Mouse (Mus musculus): ENCODE data around the gene Echs1.

Echs1 gene

DNA sequence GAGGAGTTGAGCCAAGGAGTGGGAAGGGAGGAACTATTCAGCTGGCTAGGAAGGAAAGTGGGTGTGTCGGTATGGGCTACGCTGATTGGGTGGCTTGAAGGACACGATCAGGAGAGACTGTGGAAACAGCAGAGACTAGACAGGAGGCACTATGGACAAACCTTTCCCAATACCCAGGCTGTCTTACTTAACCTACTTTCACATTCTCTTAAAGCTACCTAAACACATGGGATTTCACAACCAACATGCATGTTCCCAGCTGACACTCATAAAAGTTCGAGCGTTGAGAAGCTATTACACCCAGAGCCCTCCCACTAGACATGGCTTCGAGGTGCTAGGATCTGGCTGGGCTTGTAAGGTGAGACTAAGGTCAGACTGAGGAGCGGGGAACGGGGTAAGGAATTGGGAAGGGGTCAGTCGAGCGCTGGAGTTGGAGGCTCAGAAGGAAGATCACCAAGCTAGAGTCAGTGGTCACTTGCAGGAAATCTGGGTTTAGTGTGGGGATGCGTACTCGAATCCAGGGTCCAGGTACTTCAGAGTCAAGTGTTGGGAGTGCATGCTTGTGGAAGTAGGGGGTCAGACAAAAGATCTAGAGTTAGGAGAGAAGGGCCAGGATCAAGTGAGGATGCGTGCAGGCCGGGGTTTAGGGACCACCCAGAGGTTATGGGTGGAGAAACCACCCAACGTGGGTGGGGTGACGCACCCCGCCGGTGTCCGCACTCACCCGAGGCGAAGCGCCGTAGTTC lies 520 bp downstream of the Echs1 start, which contains the start of gene Paox:
Gene Paox (plus strand): TSS at position 217 of the 746 bp plus-strand sequence.
- peak; percentile 56 to 75 for DNase-seq

DNA sequence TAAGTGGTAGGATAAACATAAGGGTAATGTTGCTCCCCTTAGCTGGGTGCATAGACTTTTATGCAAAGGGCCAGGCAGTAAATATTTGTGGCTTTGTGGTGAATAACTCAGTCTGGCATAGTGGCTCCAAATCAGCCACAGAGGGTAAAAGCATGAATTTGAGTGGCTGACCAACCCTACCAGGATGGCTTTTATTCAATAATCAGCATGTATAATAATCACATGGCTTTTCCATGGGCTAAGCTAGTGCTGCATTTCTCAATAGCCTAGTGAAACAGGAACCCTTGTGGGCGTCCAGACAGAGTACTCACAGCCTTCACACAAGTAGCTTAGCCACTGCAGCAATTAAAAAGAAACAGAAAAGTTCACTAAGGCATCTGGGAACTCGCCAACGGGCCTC lies 4.3 kb downstream of the Echs1 start:
- DNase-seq: no peak

DNA sequence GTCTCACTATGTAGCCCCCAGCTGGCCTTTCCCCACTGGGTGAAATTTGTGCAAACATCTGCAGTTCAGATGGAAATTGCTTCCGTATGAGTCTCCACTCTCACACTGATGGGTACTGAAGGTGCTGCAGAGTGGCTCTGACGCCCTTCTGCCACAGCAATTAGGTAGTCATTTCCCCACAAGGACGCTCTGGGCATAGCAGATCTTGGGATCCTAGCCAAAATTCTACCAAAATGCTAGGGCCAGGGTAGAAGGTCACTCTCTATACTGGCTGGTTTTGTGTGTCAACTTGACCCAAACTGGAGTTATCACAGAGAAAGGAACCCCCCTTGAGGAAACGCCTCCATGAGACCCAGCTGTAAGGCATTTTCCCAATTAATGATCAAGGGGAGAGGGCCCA lies 12.3 kb downstream of the Echs1 start:
- no peak for DNase-seq

DNA sequence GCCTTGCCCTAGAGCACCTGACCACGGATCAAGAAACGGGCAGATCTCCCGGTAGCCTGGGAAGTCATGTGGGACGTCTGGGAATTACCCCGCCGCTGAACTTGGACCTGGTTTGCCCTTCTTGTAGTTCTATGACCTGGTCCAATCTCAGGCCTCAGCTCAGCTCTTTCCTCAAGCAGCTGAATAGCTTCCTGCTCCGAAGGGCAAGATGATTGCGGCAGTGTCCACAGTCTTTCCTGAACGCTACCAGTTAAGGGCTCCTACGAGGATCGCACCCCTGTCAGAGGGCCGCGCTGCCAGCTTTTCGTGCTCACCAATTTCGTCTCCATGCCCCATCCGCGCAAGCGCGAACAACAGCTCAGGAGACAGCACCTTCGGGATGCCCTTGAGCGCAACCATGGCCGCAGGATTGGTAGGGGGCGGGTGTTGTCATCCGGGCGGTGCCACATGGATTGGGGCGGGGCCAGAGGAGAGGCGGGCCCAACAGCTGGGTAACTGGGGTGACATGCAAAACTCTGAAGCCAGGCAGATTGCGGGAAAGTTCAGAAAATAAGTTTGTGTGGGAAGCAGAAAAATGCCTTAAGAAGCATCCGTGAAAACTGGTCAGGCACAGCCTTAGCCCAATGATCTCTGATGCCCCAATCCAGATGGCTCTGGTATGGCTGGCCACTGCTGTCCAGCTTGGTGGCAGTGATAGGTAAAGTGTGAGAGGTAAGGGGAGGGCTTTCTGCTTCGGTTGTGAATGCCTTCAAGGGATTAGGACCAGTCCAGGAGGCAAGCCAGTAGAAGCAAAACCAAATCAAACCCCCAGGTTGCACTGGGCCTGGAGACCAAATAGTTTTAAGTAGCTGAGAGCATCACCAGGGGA lies 14.0 kb downstream of the Echs1 start, which contains the start of gene Fuom:
Gene Fuom (minus strand): TSS at position 449 of the 868 bp plus-strand sequence.
- DNase-seq: peak; percentile 89 to 92

DNA sequence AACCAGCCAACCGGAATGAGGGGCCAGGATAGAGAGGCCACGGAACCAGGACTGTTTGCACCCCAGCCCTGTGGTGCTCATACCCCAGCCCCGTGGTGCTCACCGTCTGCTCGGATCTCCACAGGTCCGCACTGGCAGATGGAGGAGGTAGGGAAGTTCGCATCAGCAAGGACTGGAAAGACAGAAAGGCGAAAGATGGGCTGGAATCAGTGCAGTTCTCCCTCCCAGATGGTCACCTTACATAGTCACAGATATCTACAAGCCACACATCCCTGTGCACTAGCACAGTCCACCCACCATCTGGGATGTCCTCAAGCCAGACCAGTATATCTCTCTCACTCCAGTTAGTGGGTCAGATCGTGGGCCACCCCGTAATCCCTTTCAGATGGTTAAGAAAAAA lies 14.8 kb downstream of the Echs1 start:
- no peak for DNase-seq

DNA sequence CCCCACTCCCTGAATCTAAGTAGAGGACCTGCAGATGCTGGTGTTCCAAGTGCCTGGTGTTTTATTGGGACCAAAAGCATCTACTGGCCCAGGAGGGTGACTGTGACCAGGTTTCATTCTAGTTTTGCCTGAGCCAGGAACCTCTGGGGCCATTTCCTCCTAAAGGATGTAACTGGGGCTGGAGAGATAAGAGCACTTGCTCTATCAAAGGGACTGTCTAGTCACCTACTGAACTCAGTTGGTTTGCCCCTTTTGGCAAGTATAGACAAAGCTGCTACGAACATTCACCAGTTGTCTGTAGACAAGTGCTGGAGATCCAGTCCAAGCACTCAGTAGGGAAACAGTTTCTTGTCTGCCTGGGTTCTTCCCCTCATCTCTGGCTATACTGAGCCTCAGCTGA lies 17.8 kb downstream of the Echs1 start:
- no peak for DNase-seq

DNA sequence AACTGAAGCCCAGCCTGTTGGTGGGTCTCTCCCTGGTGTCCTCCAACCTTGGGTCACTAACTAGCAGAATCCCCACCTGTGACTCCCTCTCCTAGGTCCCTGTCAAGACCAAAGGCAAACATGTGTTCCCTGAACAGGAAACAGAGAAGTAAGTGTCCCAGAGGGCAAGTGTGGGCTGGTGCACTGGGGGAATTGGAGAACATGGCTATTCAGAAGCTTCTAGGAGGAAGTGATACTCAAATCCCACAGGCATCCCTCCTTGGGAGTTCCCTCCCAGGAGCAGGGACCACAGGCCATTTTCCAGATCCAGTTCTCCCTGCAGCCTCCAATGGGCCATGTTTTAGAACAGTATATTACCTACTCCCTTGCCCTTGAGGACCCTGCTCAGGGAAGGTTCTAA lies 20.2 kb downstream of the Echs1 start:
- DNase-seq: no peak

DNA sequence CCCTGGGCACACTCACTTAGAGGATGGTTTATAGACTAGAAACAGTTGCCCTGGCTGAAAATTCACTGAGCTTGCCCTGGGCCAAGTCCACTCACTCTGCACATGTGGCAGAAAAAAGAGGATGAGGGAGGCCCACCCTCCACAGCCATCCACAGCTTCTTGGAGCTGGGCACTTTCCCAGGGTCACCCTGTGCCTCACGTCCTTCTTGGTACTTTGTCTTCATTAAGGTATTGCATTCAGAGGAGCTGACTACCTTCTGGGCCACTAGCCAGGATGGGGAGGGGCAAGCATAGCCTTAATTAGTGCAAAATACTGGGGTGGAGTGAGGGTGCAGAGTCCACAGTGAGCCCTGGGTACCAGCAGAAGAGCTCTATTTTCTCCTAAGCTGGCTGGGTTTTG lies 20.7 kb downstream of the Echs1 start:
- peak; percentile 38 to 71 for DNase-seq

DNA sequence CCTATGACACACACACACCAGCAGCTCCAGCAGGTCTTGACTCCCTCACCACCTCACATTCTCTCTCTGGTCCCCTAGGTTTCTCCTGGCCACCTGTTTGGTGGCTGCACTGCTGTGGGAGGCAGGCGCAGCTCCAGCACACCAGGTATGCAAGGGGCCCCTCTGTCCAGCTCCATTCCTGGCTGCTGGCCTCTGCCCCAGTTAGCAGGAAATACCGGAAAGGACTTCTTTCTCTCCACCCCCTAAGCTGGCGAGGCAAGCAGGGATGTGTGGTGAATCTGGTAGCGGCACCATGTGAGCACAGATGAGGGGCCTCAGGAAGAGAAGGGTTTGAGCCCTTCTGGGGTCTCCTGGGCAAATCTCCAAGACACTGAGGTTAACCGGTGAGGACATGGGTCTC lies 21.3 kb downstream of the Echs1 start:
- DNase-seq: peak; percentile 18 to 45

DNA sequence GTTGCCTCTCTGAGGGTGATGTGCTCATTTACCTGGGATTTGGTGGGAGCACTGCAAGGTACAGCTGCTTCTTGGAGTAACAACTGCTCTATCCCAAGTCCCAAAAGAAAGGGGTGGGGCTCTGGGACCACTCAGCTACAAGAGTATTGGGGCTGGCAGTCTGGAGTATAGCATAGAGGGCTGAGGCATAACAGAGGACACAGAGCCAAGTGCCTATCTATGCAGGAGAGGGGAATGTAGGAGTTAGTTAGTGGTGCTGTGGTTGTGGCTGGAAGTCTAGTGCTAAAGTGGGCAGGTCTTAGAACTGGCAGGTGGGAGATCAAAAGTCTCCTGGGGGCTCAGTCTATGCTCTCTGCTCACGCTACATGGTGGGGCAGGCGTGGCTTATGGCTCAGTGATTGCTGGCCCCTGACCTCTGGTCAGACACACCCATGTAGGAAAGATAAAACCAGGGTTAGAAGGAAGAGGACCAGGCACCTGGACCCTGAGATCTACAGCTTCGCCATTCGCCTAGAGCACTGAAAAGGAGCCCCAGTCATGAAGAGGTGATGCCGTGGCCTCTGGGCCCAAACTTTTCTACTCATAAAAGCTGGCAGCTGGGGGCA lies 23.2 kb downstream of the Echs1 start, which contains the start of gene Prap1:
Gene Prap1 (plus strand): TSS at position 472 of the 605 bp plus-strand sequence.
- no peak for DNase-seq

DNA sequence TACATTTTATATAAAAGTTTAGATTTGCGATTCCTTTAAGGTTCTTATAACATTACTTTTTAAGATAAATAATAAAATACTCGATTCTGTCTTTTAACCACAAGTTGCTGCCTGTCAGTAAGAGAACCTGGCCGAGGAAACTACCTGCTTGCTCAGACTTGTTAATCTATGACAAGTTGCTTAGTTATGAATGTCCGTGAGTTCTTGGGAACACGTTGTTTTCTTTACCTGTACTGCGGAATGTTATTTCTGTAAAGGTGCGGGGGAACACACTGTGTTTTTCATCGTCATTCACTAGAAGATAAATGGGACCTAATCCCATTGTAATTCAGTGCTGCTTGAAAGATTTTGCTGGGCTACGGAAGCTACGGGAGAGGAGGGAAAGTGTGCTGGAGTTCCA lies 25.7 kb downstream of the Echs1 start:
- no peak for DNase-seq

DNA sequence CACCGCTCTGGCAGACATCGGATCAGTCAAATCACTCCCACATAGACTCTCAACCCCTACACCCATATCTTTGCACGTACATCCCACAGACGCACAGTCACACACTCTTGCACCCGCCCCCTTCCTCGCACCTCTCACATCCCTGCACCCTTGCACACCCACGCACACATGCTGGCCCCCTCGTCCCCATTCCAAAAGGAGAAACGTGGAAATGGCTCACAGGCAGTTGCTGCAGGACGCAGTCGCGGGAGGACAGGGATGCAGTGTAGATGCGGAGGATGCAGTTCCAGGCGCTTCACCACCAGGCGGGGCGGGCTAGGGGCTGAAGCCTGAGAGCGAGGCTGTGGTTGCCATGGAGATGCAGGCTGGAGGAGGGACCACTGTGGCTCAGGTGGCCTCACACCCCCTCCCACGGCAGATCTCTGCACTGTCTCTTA lies 34.0 kb downstream of the Echs1 start, which contains the start of gene Caly:
Gene Caly (minus strand): TSS at position 307 of the 437 bp plus-strand sequence.
- peak; percentile 74 to 82 for DNase-seq

DNA sequence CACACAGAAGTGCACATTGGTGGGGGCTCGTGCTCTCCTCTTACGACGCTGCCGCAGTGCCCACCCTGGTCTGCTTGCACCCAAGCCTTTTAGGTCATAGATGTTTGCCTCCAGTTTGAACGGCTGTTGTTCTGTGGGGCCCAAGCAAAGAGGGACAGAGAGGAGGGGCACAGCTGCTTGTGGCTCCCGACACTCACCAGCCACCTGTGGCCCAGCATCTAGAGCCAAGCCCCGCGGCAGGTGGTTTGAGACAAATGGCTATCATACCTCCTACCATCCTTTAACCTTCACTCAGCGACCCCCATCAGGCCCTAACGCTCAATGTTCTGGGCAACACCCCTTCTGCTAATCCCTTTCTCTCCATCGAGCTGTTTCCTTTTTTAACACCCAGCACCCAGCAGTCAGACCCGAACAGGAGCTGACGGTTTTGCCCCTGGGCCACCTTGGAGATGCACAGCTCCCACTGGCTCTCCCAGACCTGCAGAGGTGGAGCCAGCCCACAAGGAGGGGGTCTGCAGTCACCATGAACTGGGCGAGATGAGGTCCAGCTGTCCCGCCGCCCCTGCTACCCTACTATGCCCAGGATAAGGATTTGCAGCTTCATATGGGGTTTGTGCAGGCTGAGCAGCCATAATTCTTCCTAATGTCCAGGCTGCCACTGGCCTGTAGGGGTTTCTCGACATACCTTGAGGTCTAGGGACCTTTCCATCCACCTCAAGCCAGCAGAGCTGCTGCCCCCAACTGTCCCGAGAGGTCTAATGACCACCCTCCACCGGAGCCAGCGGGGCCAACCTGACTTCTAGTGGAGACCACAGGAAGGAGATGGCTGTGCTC lies 34.7 kb downstream of the Echs1 start:
- no peak for DNase-seq

DNA sequence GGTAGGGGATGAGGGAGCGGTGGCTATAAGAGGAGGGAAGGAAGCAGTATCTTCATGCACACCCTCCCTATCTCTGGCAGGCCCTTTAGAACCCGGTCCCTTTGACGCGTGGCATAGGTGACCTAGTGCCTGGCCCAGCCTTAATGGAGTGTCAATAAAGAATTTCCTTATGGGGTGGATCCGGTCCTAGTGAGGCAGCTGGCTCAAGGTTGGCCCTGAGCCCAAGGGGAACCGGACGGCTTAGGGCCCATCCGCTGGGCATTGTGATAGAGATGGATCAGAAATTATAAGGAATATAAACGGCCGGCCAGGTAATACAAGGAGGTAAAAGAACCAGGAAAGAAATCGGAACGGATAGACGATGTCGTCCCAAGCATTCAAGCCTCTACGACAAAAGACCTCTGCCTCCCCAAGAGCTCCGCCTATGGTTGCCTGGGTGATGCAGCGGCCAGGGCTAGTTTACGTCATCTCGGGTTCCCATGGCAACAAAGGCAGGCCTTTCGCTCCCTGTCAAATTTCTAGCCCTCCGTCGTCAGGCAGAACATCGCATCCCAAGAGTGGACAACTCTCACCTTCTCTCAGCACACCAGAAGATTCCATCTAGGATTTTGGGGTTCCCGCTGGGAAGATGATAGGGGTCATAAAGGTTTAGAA lies 35.6 kb downstream of the Echs1 start:
- DNase-seq: peak; percentile 75 to 82

DNA sequence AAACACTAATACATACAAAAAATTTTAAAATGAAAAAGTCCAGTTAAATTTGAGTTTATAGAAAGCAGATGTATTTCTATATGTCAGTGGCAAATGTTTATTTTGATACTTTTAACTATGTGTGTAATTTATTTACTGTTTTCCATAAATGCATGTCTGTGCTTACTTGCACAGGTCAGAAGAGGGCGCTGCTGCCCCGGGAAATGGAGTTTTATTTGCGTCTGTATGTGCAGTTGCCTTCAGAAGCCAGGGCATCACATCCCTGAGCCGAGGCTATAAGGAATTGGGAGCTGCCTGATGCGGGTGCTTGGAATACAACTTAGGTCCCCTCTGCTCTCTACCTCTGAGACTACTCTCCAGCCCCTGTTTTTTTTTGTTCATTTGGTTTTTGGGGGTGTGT lies 37.6 kb downstream of the Echs1 start:
- peak; percentile 80 to 83 for DNase-seq

DNA sequence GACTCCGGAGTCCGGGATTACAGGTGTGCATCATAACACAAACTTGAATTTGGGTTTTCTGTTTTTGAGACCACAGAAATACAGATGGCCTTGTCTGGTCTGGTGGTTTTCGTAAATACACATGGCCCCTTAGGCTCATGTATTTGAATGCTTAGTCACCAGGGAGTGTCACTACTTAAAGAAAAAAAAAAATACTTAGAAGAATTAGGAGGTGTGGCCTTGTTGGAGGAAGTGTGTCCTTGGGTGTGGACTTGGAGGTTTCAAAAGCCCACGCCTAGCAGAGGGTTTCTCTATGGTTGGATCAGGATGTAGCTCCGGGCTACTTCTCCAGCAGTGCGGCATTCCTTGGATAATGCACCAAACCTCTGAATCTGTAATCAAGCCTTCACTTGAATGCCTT lies 38.6 kb downstream of the Echs1 start:
- no peak for DNase-seq

DNA sequence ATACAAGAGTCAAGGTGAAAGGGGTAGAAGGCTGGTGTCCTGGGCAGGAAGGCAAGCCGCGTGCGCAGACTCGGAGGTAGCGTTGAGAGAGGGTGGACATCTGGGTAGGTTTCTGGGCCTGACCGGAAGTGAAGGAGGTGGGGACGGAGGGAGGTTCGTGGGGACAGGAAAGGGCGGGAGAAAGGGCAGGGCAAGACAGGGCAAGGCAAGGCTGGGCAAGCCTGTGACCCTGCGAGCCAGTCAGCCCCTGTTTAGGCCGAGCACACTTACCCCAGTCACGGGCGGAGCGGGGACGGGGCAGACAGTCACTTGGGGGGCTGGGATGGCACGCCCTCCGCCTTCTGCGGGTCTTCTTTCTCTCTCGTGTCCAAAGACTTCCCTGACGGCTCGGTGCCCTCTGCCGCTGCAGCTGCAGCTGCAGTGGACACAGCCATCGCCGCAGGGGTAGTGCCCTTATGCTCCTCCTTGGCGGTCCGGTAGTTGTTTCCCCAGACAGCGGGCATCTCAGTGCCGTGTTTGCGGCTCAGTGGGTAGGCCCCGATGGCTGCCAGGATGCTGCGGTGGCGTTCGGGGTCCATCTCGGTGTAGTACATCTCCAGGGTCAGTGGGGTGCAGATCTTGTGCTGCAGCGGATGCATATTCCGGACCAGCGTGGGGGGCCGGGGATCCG lies 46.1 kb downstream of the Echs1 start:
- DNase-seq: peak; percentile 12 to 28

DNA sequence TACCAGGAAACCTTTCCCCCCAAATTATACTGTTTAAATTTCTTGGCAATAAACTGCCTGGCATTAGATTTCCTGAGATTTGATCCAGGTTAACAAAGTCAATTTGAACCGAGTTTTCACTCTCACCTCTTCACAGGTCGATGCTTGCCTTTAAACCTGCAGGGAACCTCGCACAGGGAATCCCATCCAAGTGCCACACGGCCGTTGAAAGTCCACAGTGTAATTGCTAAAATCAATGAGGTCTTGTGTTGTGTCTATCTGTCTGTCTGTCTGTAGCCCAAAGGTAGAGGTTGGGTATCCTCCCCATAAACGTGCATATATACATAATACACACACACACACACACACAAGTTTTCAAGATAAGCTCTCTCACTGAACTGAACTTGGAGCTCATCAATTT lies 48.9 kb downstream of the Echs1 start:
- DNase-seq: no peak

DNA sequence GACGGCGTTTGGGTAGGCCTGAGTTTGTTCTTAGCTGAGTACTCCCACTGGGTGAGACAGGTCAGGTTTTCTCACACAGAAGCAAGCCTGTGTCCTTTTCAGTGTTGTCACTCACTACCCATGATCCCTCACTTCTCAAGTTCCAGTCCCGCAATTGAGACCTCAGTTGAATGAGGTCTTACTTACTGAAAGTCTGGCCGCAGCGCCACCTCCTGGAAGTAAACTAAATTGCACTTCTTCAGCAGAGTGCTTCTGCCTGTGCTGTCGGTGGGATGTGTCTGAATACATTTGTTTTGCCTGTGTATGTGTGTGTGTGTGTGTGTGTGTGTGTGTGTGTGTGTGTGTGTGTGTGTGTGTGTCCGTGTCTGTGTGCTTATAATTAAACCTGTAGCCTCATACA lies 53.2 kb downstream of the Echs1 start:
- DNase-seq: peak; percentile 83 to 86

DNA sequence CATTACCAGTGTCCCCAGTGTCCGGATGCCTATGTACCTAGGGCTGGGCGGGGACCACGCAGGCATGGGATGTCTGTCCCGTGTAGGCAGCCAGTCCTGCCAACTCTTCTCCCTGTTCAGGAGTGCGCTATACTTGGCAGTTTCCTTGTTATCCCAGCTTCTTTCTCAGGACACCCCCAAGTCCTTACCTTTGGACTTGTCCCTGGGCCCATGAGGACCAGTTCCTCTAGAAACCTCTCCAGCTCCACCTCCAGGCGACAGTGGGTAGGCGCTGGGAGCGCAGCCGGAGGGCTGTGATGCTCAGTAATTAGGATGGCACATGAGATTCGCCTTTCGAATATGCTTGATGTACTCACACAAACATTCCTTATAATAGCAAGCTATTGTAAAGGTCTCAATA lies 54.0 kb downstream of the Echs1 start:
- peak; percentile 56 to 69 for DNase-seq

DNA sequence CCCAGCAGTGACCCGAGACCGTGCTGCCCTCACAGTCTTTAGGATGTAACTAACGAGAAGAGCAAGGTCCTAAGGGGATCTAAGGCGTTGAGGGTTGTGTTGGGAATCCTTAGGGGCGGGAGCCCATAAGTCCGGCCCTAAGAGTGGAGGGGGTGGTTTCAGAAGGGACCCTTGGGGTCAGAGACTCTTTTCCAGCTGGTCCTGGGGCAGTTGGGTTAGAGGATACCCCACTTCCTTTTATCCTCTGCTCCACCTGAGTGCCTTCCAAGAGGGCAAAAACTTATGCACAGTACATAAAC lies 54.5 kb downstream of the Echs1 start:
- DNase-seq: no peak
